Comparison of ENCODE assay signal across 17 mouse cellular contexts in genomic region chr4:140115756-140116155, GRCm38 (mm10).
DNase-seq lines count a peak whose midpoint lies in the region; ATAC-seq lines count a peak whose summit lies in the region.
"Had no signal": no experiment of that assay in that cellular context is flagged by ENCODE, and none has a peak within 500 bp of the region (broad histone marks: within the 10 kb centered on the region; RNA-seq: fewer than 3 reads in every experiment).

No protein-coding gene starts in this region.

- peak; percentile 18; the same call in 1 of the 2 replicates for ATAC-seq in midbrain, embryonic 13.5 days
- peak; percentile 67; the same call in 1 of the 2 replicates for ATAC-seq in frontal cortex, adult (ENCODE audit: low TSS enrichment)
- ATAC-seq in neural tube, embryonic 15.5 days (ENCODE audit: low FRiP score), result no peak; the same call in 1 of the 2 replicates
- ATAC-seq: activated CD4-positive, CD25-positive, alpha-beta regulatory T cell, adult 4 months; intestine, postnatal 0 days had no signal

- H3K9me3 ChIP-seq in midbrain, embryonic 13.5 days, result no peaks in the 10 kb centered on the region
- H3K9me3 ChIP-seq in midbrain, embryonic 10.5 days (replicated peaks), result no peaks in the 10 kb centered on the region
- no peaks in the 10 kb centered on the region for H3K9me3 ChIP-seq in neural tube, embryonic 15.5 days (replicated peaks)
- H3K9me3 ChIP-seq: embryonic facial prominence, embryonic 10.5 days; limb, embryonic 15.5 days; lung, embryonic 15.5 days; stomach, embryonic 15.5 days had no signal

- H3K36me3 ChIP-seq in midbrain, embryonic 13.5 days, result no peaks in the 10 kb centered on the region
- no peaks in the 10 kb centered on the region for H3K36me3 ChIP-seq in midbrain, embryonic 10.5 days
- H3K36me3 ChIP-seq in neural tube, embryonic 15.5 days, result no peaks in the 10 kb centered on the region
- H3K36me3 ChIP-seq: embryonic facial prominence, embryonic 10.5 days; limb, embryonic 15.5 days; lung, embryonic 15.5 days; stomach, embryonic 15.5 days had no signal

- no peak overlapping the region for H3K27ac ChIP-seq in midbrain, embryonic 13.5 days
- H3K27ac ChIP-seq in midbrain, embryonic 10.5 days (replicated peaks), result no peak overlapping the region
- 0 out of 2 replicates have a peak overlapping the region, but pooled peaks have one; percentile 74 for H3K27ac ChIP-seq in neural tube, embryonic 15.5 days (replicated peaks)
- H3K27ac ChIP-seq: embryonic facial prominence, embryonic 10.5 days; limb, embryonic 15.5 days; lung, embryonic 15.5 days; stomach, embryonic 15.5 days had no signal

- H3K4me3 ChIP-seq in midbrain, embryonic 13.5 days (replicated peaks), result no peak overlapping the region
- H3K4me3 ChIP-seq in midbrain, embryonic 10.5 days, result no peak overlapping the region
- H3K4me3 ChIP-seq in neural tube, embryonic 15.5 days (replicated peaks), result no peak overlapping the region
- H3K4me3 ChIP-seq: embryonic facial prominence, embryonic 10.5 days; limb, embryonic 15.5 days; lung, embryonic 15.5 days; stomach, embryonic 15.5 days had no signal

- peaks cover 2% of the 10 kb centered on the region; the same call in 1 of the 2 replicates for H3K4me1 ChIP-seq in midbrain, embryonic 13.5 days (replicated peaks)
- H3K4me1 ChIP-seq in midbrain, embryonic 10.5 days, result peaks cover 7% of the 10 kb centered on the region; the same call in 1 of the 2 replicates
- H3K4me1 ChIP-seq in neural tube, embryonic 15.5 days, result peaks cover 22% of the 10 kb centered on the region
- H3K4me1 ChIP-seq: embryonic facial prominence, embryonic 10.5 days; lung, embryonic 15.5 days; stomach, embryonic 15.5 days had no signal

- H3K27me3 ChIP-seq in midbrain, embryonic 13.5 days, result no peaks in the 10 kb centered on the region
- H3K27me3 ChIP-seq in midbrain, embryonic 10.5 days (ENCODE audit: low read depth, poor library complexity, severe bottlenecking), result peaks cover 13% of the 10 kb centered on the region; the same call in 1 of the 2 replicates
- no peaks in the 10 kb centered on the region for H3K27me3 ChIP-seq in neural tube, embryonic 15.5 days (replicated peaks)
- H3K27me3 ChIP-seq: lung, embryonic 15.5 days; stomach, embryonic 15.5 days had no signal

- no peak overlapping the region for H3K9ac ChIP-seq in midbrain, embryonic 13.5 days (replicated peaks)
- H3K9ac ChIP-seq in neural tube, embryonic 15.5 days (replicated peaks), result no peak overlapping the region
- H3K9ac ChIP-seq: limb, embryonic 15.5 days; lung, embryonic 15.5 days; stomach, embryonic 15.5 days had no signal

- no peak for DNase-seq in midbrain, embryonic 10.5 days (ENCODE audit: low spot score)
- DNase-seq in layer of hippocampus, postnatal 10 days (ENCODE audit: low spot score in 2 of 2), result peak; percentile 56
- no peak for DNase-seq in gastrocnemius, postnatal 4 days (ENCODE audit: low spot score in 2 of 2)
- no peak for DNase-seq in cerebellum, adult 9-10 months
- no peak for DNase-seq in thymus, postnatal 4 days
- DNase-seq: cerebellum, adult 9-11 months; gastrocnemius, postnatal 36 days; kidney, postnatal 36 days had no signal

- WGBS in midbrain, embryonic 13.5 days, result 72% methylated on average over 9 of the region's 9 CpGs
- 90% methylated on average over 9 of the region's 9 CpGs for WGBS in midbrain, embryonic 10.5 days
- WGBS in neural tube, embryonic 15.5 days, result 31% methylated on average over 9 of the region's 9 CpGs

- H3K4me2 ChIP-seq in midbrain, embryonic 13.5 days (replicated peaks), result no peak overlapping the region
- no peak overlapping the region for H3K4me2 ChIP-seq in neural tube, embryonic 15.5 days
- H3K4me2 ChIP-seq: limb, embryonic 15.5 days; lung, embryonic 15.5 days; stomach, embryonic 15.5 days had no signal

Comparison
In these comparisons a context has a peak if more than half of its experiments do, and no peak if none do; other contexts are left out.
1. DNase-seq: peak in layer of hippocampus, postnatal 10 days (2 of 2); none in midbrain, embryonic 10.5 days (single experiment), gastrocnemius, postnatal 4 days (0 of 2), cerebellum, adult 9-10 months (single experiment) and thymus, postnatal 4 days (single experiment).